Mouse (Mus musculus) ES-E14 (cell line): ENCODE data around the gene Kcnip2.

ENCODE experiments used
- CHD2 ChIP-seq: IDR thresholded peaks from 2 replicates; pipeline ENCODE4 v1.6.1; 2014; ENCODE audit warnings: mild to moderate bottlenecking, low read depth, low read length, inconsistent platforms
- MAFK ChIP-seq: IDR thresholded peaks from 2 replicates; pipeline ENCODE4 v1.6.1; 2014; ENCODE audit warnings: mild to moderate bottlenecking, low read depth, low read length, inconsistent platforms; ENCODE audit not compliant: insufficient read depth
- ZNF384 ChIP-seq: IDR thresholded peaks from 2 replicates; pipeline ENCODE4 v1.6.1; 2012; ENCODE audit warnings: low read depth, low read length, inconsistent platforms

DNA sequence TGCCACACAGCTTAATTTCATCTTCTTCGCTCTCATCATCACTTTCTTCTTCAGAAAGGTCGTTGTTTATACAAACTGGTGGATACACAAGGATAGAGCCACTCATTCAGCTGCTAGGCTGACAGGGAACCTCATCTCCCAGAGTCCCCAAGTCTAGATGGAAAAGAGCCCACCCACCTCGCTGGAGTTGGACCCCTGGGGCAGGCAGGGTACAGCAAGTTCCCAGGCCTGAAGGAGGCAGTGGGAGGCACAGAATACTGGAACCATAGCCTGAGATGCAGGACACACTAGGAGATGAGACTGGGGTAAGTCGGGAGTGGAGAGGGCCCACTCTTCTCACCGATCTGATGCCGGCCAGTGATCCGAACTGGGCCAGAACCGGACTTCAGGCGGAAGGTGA lies 67.7 kb downstream of the Kcnip2 start:
- TF ChIP-seq CHD2 (no peak), MAFK (no peak), ZNF384 (no peak)
